In genomic region chr1:165709629-165710256, GRCm38 (mm10) we compare ENCODE assay signal across 8 mouse cellular contexts. TPM values are rescaled to one million over a fixed set of nuclear protein-coding genes. Genes with fewer than 3 reads are reported as not detected.
DNase-seq lines count a peak whose midpoint lies in the region; ATAC-seq lines count a peak whose summit lies in the region.

Gene Rcsd1, minus strand, starts transcription at chr1:165709757.

- no peak within 1 kb of the TSS for H3K9ac ChIP-seq in intestine, embryonic 14.5 days (ENCODE audit: low read length)

- no peaks in the 10 kb centered on the region for H3K36me3 ChIP-seq in intestine, embryonic 14.5 days (ENCODE audit: control insufficient read depth, insufficient read depth, low read length)

- DNase-seq in CD4-positive, CD25-positive, alpha-beta regulatory T cell, adult 2 months (ENCODE audit: low read depth, low spot score), result peak; percentile 84
- DNase-seq in MEL-GATA-1-ER (ENCODE audit: extremely low read depth, low read depth), result peak; percentile 89
- DNase-seq in gastrocnemius, postnatal 10 days, result no peak
- no peak for DNase-seq in intestine, embryonic 14.5 days (ENCODE audit: low spot score)
- peak; percentile 83 for DNase-seq in naive thymus-derived CD4-positive, alpha-beta T cell, adult 2 months (ENCODE audit: low read depth)
- DNase-seq in ovary, adult 18-20 months (ENCODE audit: low spot score), result no peak
- DNase-seq in embryo, embryonic 11 days, result no peak
- no peak for DNase-seq in cerebellum, adult 9-10 months

- no peaks in the 10 kb centered on the region for H3K9me3 ChIP-seq in intestine, embryonic 14.5 days (ENCODE audit: control insufficient read depth, low read length)

- peak within 1 kb of the TSS; percentile 77; the same call in 1 of the 2 replicates for H3K4me3 ChIP-seq in intestine, embryonic 14.5 days (ENCODE audit: low read depth, low read length)

- peaks cover 43% of the 10 kb centered on the region for H3K4me1 ChIP-seq in intestine, embryonic 14.5 days (replicated peaks; ENCODE audit: control insufficient read depth, insufficient read depth, low read length)

- H3K4me2 ChIP-seq in intestine, embryonic 14.5 days (ENCODE audit: low read length), result peak within 1 kb of the TSS; percentile 82

- H3K27me3 ChIP-seq in intestine, embryonic 14.5 days (replicated peaks; ENCODE audit: control insufficient read depth, insufficient read depth, low read length), result no peaks in the 10 kb centered on the region

- WGBS in intestine, embryonic 14.5 days, result 55% methylated on average over 5 of the region's 5 CpGs

- no peak for ATAC-seq in intestine, embryonic 14.5 days (replicated peaks; ENCODE audit: low FRiP score, low TSS enrichment, low read depth)

- peak within 1 kb of the TSS; percentile 70 for H3K27ac ChIP-seq in intestine, embryonic 14.5 days (ENCODE audit: low read depth)

RNA-seq across cellular contexts. Expression of gene Rcsd1, which starts in this region (rescaled TPM):
- 100 to 1,000 TPM; 128 to 138 TPM for total RNA-seq in gastrocnemius, postnatal 10 days (2021)
- 29.1 and 31.4 TPM in 2 replicates for polyA plus RNA-seq in intestine, embryonic 14.5 days (2014; fragmentation: Nextera tagmentation; extraction: Ambion mirVana)

Comparison
In these comparisons a context has a peak if more than half of its experiments do, and no peak if none do; other contexts are left out.
1. DNase-seq: peak in CD4-positive, CD25-positive, alpha-beta regulatory T cell, adult 2 months (single experiment), MEL-GATA-1-ER (single experiment) and naive thymus-derived CD4-positive, alpha-beta T cell, adult 2 months (single experiment); none in gastrocnemius, postnatal 10 days (single experiment), intestine, embryonic 14.5 days (single experiment), ovary, adult 18-20 months (single experiment), embryo, embryonic 11 days (single experiment) and cerebellum, adult 9-10 months (single experiment).